Mouse (Mus musculus) ES-Bruce4 (cell line): ENCODE measurements around the gene Unc119.

Experiments
- CTCF ChIP-seq: IDR thresholded peaks from one replicate; pipeline ENCODE4 v1.8.1; 2011; ENCODE audit warnings: low read depth, low read length
- EP300 ChIP-seq: IDR thresholded peaks from 2 replicates; pipeline ENCODE4 v1.6.1; 2011; ENCODE audit warnings: low read depth, low read length; ENCODE audit not compliant: insufficient read depth
- POLR2A ChIP-seq: IDR thresholded peaks from one replicate; pipeline ENCODE4 v1.8.1; 2011; ENCODE audit warnings: low read length; ENCODE audit not compliant: insufficient read depth

DNA sequence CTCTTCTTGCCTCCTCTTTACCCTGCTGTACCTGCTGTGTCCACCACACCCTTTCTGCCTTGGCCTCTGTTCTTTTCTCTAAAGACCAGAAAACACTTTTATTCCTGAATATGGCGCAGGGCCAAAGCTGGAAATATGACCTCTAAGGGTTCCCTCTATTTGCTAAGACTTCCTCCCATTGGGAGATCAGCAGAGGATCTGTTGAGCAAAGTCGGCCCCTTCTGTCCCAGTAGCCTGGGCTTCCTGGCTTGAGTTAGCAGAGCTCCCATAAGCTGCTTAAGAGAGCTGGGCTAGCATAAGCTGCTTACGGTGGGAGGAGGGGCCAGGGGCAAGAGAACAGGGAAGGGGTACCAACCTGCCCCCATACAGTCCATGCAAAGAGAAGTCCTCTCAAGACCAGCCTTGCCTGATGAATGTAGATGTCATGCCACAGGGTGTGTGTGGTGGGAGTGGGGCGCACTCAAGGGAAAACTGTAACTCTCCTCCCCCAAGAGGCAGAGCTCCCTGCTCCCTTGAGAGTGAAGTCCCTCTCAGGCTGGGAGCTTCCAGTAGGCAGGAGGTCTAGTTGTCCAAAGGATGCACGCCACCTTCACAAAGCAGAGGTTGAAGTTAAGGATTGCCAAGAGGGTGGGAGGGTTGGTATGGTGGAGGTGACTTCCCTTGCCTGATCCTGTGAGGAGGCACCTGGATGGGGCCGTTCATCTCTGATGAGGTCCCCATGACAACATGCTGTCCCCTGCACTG lies 3.2 kb downstream of the Unc119 start:
- TF ChIP-seq EP300 (no peak), CTCF (no peak), POLR2A (no peak)
